Mouse (Mus musculus) bone marrow macrophage, adult 2 months (primary cell): Measurements from ENCODE around the gene Cstb.

Experiments used
- CTCF ChIP-seq: IDR thresholded peaks from 2 replicates; pipeline ENCODE4 v1.5.1; 2012; ENCODE audit warnings: low read depth, mild to moderate bottlenecking, low read length, moderate library complexity
- POLR2A ChIP-seq: IDR thresholded peaks from 2 replicates; pipeline ENCODE4 v1.6.1; 2012; ENCODE audit warnings: mild to moderate bottlenecking, low read depth, low read length, borderline replicate concordance

DNA sequence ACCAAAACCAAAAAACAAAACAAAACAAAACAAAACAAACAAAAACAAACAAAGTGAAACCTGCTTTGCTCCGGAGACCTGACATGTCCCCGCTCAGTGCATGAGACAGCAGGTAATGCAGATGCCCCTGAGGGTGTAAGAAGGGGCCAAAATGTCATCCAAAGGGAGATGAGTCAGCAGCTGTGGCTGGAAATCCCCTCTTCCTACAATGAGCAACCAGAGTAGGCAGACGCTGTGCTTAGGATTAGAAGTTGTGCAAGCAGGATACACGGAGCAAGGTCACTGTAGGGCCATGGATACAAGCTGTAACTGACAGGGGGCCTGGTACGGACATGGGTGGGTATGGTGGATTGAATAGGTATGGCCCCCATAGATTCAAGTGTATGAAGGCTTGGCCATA is 3.7 kb downstream of the Cstb start:
- TF ChIP-seq CTCF (no peak), POLR2A (no peak)
